Mouse (Mus musculus) hindbrain, embryonic 14.5 days (tissue): ENCODE results near the gene Cnp. TPM values are rescaled to one million over a fixed set of nuclear protein-coding genes. Genes with fewer than 3 reads are reported as not detected.

Experiments
- ATAC-seq: fragments of 200-750 bp; cut with Nextera tagmentation; 2 replicates; pipeline ENCODE4 v1.8.0; 2017; ENCODE audit warnings: moderate number of reproducible peaks, mild to moderate bottlenecking, moderate TSS enrichment, moderate library complexity; ENCODE audit not compliant: low FRiP score
- DNase-seq: peaks from one replicate; pipeline ENCODE4 v3.0.0-alpha.2; 2015; ENCODE audit warnings: low spot score
- H3K27ac ChIP-seq: fragments of 300-500 bp; sonication (generic); 2 replicates; pipeline ENCODE4 v1.5.1; 2014; ENCODE audit warnings: mild to moderate bottlenecking, moderate library complexity
- H3K27me3 ChIP-seq: fragments of 300-500 bp; sonication (generic); 2 replicates; pipeline ENCODE4 v1.6.1; 2014; ENCODE audit warnings: mild to moderate bottlenecking, low read length, mixed read lengths; ENCODE audit not compliant: control insufficient read depth, insufficient read depth
- H3K36me3 ChIP-seq: fragments of 300-500 bp; sonication (generic); replicated peaks from 2 replicates; pipeline ENCODE4 v1.6.1; 2014; ENCODE audit not compliant: control insufficient read depth, insufficient read depth
- H3K4me1 ChIP-seq: fragments of 300-500 bp; sonication (generic); replicated peaks from 2 replicates; pipeline ENCODE4 v1.6.1; 2014; ENCODE audit warnings: antibody characterized with exemption, low read length, mixed read lengths; ENCODE audit not compliant: control insufficient read depth, insufficient read depth
- H3K4me2 ChIP-seq: fragments of 300-500 bp; sonication (generic); replicated peaks from 2 replicates; pipeline ENCODE4 v1.6.1; 2014; ENCODE audit warnings: mild to moderate bottlenecking, moderate library complexity
- H3K4me3 ChIP-seq: fragments of 300-500 bp; sonication (generic); replicated peaks from 2 replicates; pipeline ENCODE4 v1.5.1; 2014; ENCODE audit warnings: mild to moderate bottlenecking, low read length
- H3K9ac ChIP-seq: fragments of 300-500 bp; sonication (generic); 2 replicates; pipeline ENCODE4 v1.6.1; 2014
- H3K9me3 ChIP-seq: fragments of 300-500 bp; sonication (generic); 2 replicates; pipeline ENCODE4 v1.6.1; 2016; ENCODE audit warnings: low read length; ENCODE audit not compliant: control insufficient read depth
- WGBS: fragments of 180-500 bp; shearing (Covaris S2); extraction: QIAGEN DNeasy Blood & Tissue Kit; methylation state at CpG from one replicate; pipeline ENCODE4 v1.1.7; 2014; 5-methylcytosine and 5-hydroxymethylcytosine counted together
- polyA plus RNA-seq: library from polyadenylated mRNA; unstranded; fragments of >200 nt; fragmentation: Nextera tagmentation; extraction: Ambion mirVana; gene quantifications from 2 replicates; pipeline ENCODE4 v1.2.1, GENCODE M21; 2014

The Cnp gene
- polyA plus RNA-seq, 1 experiment from 2014 or later: 47.2 TPM

DNA sequence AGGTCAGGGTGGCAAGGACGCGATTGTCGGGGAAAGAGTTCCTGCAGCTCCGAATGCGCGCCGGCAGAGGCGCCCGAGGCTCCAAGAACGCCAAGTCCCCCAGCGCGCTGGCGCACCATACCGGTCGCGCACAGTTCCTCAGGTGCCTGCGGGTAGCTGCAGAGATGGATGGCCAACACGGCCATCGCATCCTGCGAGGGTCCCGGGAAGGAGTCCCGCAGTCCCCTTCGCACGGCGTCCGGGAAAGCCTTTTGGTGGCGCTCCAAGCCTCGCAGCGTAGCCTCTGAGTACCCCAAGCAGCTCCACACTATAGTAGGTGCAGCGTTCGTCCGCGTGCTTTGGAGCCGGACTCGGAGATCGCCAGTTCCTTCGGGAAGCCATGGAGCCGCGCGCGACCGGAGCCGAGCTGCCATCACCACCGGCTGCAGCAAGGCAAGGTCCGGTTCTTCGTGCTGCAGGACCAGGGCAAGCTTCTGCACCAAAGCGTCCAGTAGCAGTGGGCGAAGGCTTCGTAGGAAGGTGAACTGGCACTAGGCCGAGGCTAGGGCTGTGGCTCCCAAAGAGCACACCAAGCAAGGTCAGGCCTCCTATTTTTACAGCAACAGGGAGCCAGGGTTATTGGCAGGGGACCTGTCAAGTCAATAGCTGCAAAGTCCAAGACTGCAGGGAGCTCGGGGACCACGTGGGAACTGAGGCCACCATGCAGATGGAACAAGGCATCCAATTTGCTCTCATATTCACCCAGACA is 65.6 kb downstream of the Cnp start:
- Histone ChIP-seq H3K9ac (peak overlapping the region; percentile 58), H3K9me3 (no peaks in the 10 kb centered on the region), H3K27ac (no peak overlapping the region), H3K4me1 (no peaks in the 10 kb centered on the region), H3K36me3 (no peaks in the 10 kb centered on the region), H3K4me3 (peak overlapping the region; percentile 39), H3K27me3 (peaks cover 7% of the 10 kb centered on the region), H3K4me2 (peak overlapping the region; percentile 80)
- WGBS: 7% methylated on average over 52 of the region's 52 CpGs
- DNase-seq (peak; percentile 70), ATAC-seq (0 out of 2 replicates have a peak, but pooled peaks have one; percentile 27)

Other genes with a start within 250 kb of the Cnp start
- 0.50 TPM in 1 of 2 replicates, not detected in the other for gene Gast, start 240.5 kb upstream of the Cnp start, polyA plus RNA-seq
- 105 and 137 TPM in 2 replicates for gene Hap1, start 218.8 kb upstream of the Cnp start, polyA plus RNA-seq
- 59.6 and 60.2 TPM in 2 replicates for gene Jup, start 177.1 kb upstream of the Cnp start, polyA plus RNA-seq
- 19.1 and 20.4 TPM in 2 replicates for gene P3h4, start 160.1 kb upstream of the Cnp start, polyA plus RNA-seq
- 22.7 and 24.7 TPM in 2 replicates for gene Fkbp10, start 159.2 kb upstream of the Cnp start, polyA plus RNA-seq
- gene Nt5c3b, start 133.1 kb upstream of the Cnp start, polyA plus RNA-seq: 98.5 and 101 TPM in 2 replicates
- gene Klhl10, start 133.0 kb upstream of the Cnp start, polyA plus RNA-seq: 0.52 and 0.74 TPM in 2 replicates
- 15.6 and 17.7 TPM in 2 replicates for gene Klhl11, start 102.2 kb upstream of the Cnp start, polyA plus RNA-seq
- 224 and 244 TPM in 2 replicates for gene Acly, start 46.9 kb upstream of the Cnp start, polyA plus RNA-seq
- 2.0 and 2.7 TPM in 2 replicates for gene Ttc25, start 29.3 kb upstream of the Cnp start, polyA plus RNA-seq
- gene Nkiras2, start 44.3 kb downstream of the Cnp start, polyA plus RNA-seq: 103 TPM in 2 replicates
- gene Dnajc7, start 45.3 kb downstream of the Cnp start, polyA plus RNA-seq: 91.0 and 91.6 TPM in 2 replicates
- 0.20 and 0.31 TPM in 2 replicates for gene Zfp385c, start 117.6 kb downstream of the Cnp start, polyA plus RNA-seq
- gene Dhx58, start 129.4 kb downstream of the Cnp start, polyA plus RNA-seq: 0.85 and 1.7 TPM in 2 replicates
- 57.8 and 64.1 TPM in 2 replicates for gene Kat2a, start 137.6 kb downstream of the Cnp start, polyA plus RNA-seq
- gene Hspb9, start 138.9 kb downstream of the Cnp start, polyA plus RNA-seq: not detected in 2 replicates
- 80.5 and 105 TPM in 2 replicates for gene Rab5c, start 163.3 kb downstream of the Cnp start, polyA plus RNA-seq
- gene Kcnh4, start 185.0 kb downstream of the Cnp start, polyA plus RNA-seq: 7.6 and 8.8 TPM in 2 replicates
- gene Hcrt, start 188.0 kb downstream of the Cnp start, polyA plus RNA-seq: 0.78 TPM in 1 of 2 replicates, not detected in the other
- 2.7 and 4.4 TPM in 2 replicates for gene Ghdc, start 196.1 kb downstream of the Cnp start, polyA plus RNA-seq